Mouse (Mus musculus) bone marrow macrophage, adult 2 months (primary cell): ENCODE data around the gene Trp73. TPM values are rescaled to one million over a fixed set of nuclear protein-coding genes. Genes with fewer than 3 reads are reported as not detected.
A peak's percentile ranks its signal among the peaks of the same experiment; 100 is the strongest.

Experiments used
- H3K27ac ChIP-seq: 2 replicates; pipeline ENCODE4 v1.5.1; 2012; ENCODE audit warnings: low read depth, low read length; ENCODE audit not compliant: insufficient read depth
- H3K4me1 ChIP-seq: 2 replicates; pipeline ENCODE4 v1.6.1; 2012; ENCODE audit warnings: low read length; ENCODE audit not compliant: control insufficient read depth, insufficient read depth
- H3K4me3 ChIP-seq: 2 replicates; pipeline ENCODE4 v1.5.1; 2012; ENCODE audit warnings: mild to moderate bottlenecking, low read length, moderate library complexity; ENCODE audit not compliant: insufficient read depth
- CTCF ChIP-seq: IDR thresholded peaks from 2 replicates; pipeline ENCODE4 v1.5.1; 2012; ENCODE audit warnings: low read depth, mild to moderate bottlenecking, low read length, moderate library complexity
- POLR2A ChIP-seq: IDR thresholded peaks from 2 replicates; pipeline ENCODE4 v1.6.1; 2012; ENCODE audit warnings: mild to moderate bottlenecking, low read depth, low read length, borderline replicate concordance
- polyA plus RNA-seq: library from polyadenylated mRNA; stranded (reverse); fragments of >200 nt; gene quantifications from 2 replicates; pipeline ENCODE4 v1.2.4, GENCODE M21; 2012; ENCODE audit not compliant: missing spikeins, insufficient read depth, insufficient read length

Trp73 gene
- not detected in 2 replicates for polyA plus RNA-seq

DNA sequence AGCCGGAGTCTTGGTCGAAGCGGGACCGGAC lies at the start of gene Trp73:
Trp73 (minus strand) TSS at position 27 of the 31 bp plus-strand sequence.
- no peak within 1 kb of the TSS for H3K27ac ChIP-seq
- 0 out of 2 replicates have a peak, but pooled peaks cover 4% of the 10 kb centered on the region for H3K4me1 ChIP-seq
- TF ChIP-seq POLR2A = no peak
- TF ChIP-seq CTCF = no peak
- H3K4me3 ChIP-seq = peak within 1 kb of the TSS; percentile 81

DNA sequence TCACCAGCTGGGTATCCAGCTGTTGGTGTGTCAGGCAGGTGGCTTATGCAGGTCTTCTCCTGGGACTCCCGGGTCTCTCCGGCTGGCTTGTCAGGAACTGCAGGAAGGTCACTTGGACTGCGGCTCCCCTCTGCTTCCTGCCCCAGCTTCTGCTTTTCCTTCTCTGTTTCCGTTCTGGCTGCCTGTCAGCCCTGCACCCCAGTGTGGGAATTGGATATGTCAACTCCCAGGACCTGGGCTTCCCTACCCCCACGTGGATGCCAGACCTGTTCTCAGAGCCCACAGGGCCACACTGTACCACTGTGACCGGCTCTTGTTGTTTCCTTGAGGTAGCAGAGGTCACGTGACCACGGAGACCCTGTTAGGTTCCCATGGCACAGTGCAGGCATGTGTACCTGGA lies 48.9 kb upstream of the Trp73 start:
- no peak overlapping the region for H3K27ac ChIP-seq
- TF ChIP-seq CTCF (no peak), POLR2A (no peak)
- H3K4me1 ChIP-seq = peaks cover 11% of the 10 kb centered on the region
- no peak overlapping the region for H3K4me3 ChIP-seq

- no peak overlapping the region for H3K27ac ChIP-seq
- no peak overlapping the region for H3K4me3 ChIP-seq
- TF ChIP-seq CTCF = no peak
- peaks cover 11% of the 10 kb centered on the region for H3K4me1 ChIP-seq
Measured at GRCm38 (mm10) chr4:154186002-154186537, 46.1 kb upstream of the Trp73 start.

- TF ChIP-seq CTCF (no peak), POLR2A (no peak)
- Histone ChIP-seq H3K27ac (no peak overlapping the region), H3K4me1 (peaks cover 11% of the 10 kb centered on the region), H3K4me3 (no peak overlapping the region)
Measured at GRCm38 (mm10) chr4:154185001-154185400, 45.0 kb upstream of the Trp73 start.

DNA sequence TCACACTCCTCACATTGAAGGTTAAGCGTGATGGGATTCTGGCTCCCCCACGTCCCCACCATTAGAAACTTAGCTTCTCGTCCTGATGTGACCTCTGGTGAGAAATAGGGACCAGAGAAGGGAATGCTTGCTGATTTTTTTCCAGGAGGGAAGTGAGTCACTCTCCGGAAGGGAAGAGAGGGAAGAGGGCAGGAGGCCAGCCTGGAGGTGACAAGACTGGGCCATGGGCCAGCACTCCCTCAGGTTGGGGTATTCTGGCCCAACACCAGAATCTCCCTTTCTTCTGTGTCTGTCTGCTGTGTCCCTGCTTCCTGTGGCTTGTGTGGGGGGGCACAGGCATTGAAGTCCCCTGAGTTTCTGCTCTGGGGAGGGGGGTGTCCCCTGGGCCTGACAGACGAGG lies 43.6 kb upstream of the Trp73 start:
- no peak overlapping the region for H3K4me3 ChIP-seq
- H3K4me1 ChIP-seq = peaks cover 4% of the 10 kb centered on the region
- TF ChIP-seq CTCF (no peak), POLR2A (no peak)
- H3K27ac ChIP-seq = no peak overlapping the region

DNA sequence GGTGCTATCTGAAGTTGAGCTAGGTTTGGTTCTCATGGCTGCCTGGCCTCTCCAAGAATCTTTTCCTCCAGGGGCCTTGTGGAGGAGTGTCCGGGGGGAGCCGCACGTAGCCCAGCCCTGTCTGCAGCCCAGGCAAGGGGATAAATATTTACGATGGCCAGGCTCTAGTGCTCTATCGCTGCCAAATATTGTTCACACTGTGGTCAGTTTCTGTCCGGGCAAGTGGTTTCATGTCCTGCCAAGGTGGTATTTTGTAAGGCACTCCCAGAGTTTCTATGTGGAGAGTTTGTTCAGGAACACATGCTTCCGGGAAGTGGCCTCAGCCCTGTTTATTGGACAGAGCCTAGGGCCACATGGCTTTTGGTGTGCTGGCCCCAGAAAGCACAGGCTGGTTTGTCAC lies 41.0 kb upstream of the Trp73 start:
- Histone ChIP-seq H3K4me3 (no peak overlapping the region), H3K27ac (no peak overlapping the region), H3K4me1 (no peaks in the 10 kb centered on the region)
- TF ChIP-seq CTCF (no peak), POLR2A (no peak)

- Histone ChIP-seq H3K4me1 (no peaks in the 10 kb centered on the region), H3K27ac (no peak overlapping the region), H3K4me3 (no peak overlapping the region)
- TF ChIP-seq CTCF (no peak), POLR2A (no peak)
Measured at GRCm38 (mm10) chr4:154177257-154177656, 37.2 kb upstream of the Trp73 start.

- Histone ChIP-seq H3K4me3 (no peak overlapping the region), H3K27ac (no peak overlapping the region), H3K4me1 (no peaks in the 10 kb centered on the region)
- TF ChIP-seq POLR2A = no peak
Measured at GRCm38 (mm10) chr4:154171931-154172604, 32.1 kb upstream of the Trp73 start.

GRCm38 (mm10) chr4:154171151-154171930 lies 31.3 kb upstream of the Trp73 start:
- no peak for TF ChIP-seq CTCF
- TF ChIP-seq POLR2A = no peak
- no peak overlapping the region for H3K27ac ChIP-seq
- no peak overlapping the region for H3K4me3 ChIP-seq
- no peaks in the 10 kb centered on the region for H3K4me1 ChIP-seq

DNA sequence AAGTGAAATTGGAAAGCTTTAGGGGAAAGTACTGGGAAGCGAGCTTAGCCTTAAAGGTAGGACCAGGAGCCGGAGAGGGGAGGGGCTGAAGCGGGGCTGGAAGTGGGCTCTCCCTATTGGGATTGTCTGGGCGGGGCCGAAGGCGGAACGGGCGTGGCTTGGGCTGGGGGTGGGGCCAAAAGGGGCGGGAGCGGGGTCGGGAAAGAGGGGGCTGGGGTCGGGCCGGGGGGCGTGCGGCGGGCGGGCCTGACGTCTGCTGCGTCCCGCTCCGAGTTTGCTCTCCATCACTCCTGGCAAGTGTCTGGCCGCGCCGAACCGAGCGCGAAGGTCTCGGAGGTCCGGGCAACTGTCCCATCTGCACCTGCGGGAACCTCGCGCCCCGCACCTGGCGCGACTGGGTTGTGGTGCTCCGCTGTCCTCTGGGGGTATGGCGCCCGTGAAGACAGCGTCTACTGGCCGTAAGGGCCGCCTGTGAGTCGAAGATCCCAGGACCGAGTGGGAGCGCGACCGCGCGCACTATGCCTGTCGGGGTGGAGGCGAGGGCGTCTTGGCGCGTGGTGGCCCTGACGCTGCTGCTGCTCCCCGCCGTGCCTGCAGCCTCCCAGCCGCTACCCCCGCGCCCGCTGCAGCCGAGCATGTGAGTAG lies 30.6 kb upstream of the Trp73 start, which contains the start of gene Megf6:
Megf6 (plus strand) TSS at position 225 of the 645 bp plus-strand sequence.
- Histone ChIP-seq H3K27ac (no peak within 1 kb of the TSS), H3K4me1 (no peaks in the 10 kb centered on the region), H3K4me3 (0 out of 2 replicates have a peak within 1 kb of the TSS, but pooled peaks have one; percentile 15)
- TF ChIP-seq CTCF (no peak), POLR2A (no peak)

DNA sequence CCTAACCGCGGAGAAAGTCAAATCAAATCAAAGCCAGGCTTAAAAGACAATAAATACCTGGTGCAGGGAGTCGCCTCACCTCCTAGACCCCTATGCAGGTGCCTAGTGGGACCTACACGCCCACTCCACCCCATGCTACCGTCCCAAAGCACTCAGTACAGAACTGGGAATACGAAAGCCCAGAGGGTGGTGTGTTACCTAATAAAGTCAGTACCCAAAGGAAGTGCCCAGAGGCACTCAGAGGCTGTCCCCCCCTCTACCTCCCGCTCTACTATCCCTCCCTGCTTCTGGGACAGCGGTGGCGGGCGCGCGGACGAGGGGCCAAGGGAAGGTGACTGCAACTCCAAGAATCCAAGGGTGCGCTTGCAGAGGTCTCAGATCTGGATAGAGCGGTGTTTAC lies 30.0 kb upstream of the Trp73 start:
- no peak for TF ChIP-seq CTCF
- no peak for TF ChIP-seq POLR2A
- Histone ChIP-seq H3K4me1 (no peaks in the 10 kb centered on the region), H3K4me3 (no peak overlapping the region), H3K27ac (no peak overlapping the region)
